Mouse (Mus musculus) bone marrow macrophage, adult 2 months (primary cell): Measurements from ENCODE around the gene Asgr1.

ENCODE experiments used
- CTCF ChIP-seq: IDR thresholded peaks from 2 replicates; pipeline ENCODE4 v1.5.1; 2012; ENCODE audit warnings: low read depth, mild to moderate bottlenecking, low read length, moderate library complexity
- POLR2A ChIP-seq: IDR thresholded peaks from 2 replicates; pipeline ENCODE4 v1.6.1; 2012; ENCODE audit warnings: mild to moderate bottlenecking, low read depth, low read length, borderline replicate concordance

- TF ChIP-seq POLR2A (no peak), CTCF (no peak)
Observed at GRCm38 (mm10) chr11:70080803-70081590, 27.1 kb downstream of the Asgr1 start.
